Mouse (Mus musculus) lung, postnatal 4 days (tissue): ENCODE results near the gene 2510009E07Rik.

Experiments
- DNase-seq, 2 experiments: peaks; one replicate each; pipeline ENCODE4 v3.0.0; 2021

Gene 2510009E07Rik

GRCm38 (mm10) chr16:21694463-21695241 is at the start of gene 2510009E07Rik:
2510009E07Rik (minus strand) TSS chr16:21694665.
- peak; percentile 93 to 94 for DNase-seq

GRCm38 (mm10) chr16:21743401-21743800 is 48.9 kb upstream of the 2510009E07Rik start:
- no peak for DNase-seq

DNA sequence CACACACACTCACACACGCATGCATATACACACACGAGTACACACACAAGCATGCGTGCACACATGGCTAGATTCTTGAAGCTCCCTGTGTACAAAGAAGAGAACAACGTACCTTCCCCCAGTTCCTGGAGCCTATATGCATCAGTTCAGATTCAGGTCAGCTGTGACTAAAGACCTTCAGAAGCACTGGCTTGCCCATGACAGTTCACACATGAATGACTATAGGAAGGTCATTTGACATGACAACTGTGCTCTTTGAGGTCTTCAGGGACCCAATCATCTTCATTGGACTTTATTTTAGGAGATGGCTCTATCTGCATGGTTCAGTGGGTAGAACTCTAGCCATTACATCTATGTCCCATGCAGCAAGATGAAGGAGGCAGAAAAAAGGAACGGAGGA is 48.4 kb upstream of the 2510009E07Rik start:
- DNase-seq, result no peak

DNA sequence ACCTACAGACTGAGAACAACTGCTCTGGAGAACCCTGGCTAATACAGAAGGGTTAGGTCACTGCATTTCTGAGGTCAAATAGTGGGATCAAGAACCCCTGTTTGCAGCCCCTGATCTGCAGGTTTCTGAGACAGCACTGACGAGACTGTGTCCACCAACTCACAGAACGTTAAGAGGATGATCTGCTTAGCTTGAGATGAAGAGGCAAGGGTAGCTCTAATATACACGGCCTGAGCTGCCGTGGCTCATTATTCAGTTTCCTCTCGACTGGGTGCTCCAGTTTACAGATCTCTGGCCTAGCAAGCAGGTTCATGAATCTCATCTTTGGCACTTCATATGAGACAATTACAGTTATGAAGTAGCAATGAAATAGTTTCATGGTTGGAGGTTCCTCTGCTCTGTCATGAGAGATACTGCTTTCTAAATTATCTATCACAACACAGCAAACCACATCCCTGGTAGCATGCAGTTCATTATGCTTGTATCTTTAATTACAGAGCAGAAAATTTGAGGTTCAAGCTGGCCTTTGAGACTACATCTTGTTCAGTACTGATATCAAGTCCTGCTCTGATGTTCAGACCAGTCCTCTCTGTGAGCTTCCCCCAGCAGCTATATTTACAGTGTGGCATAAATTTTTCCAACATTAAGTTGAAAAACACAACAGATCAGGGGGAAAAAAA is 47.9 kb upstream of the 2510009E07Rik start:
- no peak for DNase-seq

DNA sequence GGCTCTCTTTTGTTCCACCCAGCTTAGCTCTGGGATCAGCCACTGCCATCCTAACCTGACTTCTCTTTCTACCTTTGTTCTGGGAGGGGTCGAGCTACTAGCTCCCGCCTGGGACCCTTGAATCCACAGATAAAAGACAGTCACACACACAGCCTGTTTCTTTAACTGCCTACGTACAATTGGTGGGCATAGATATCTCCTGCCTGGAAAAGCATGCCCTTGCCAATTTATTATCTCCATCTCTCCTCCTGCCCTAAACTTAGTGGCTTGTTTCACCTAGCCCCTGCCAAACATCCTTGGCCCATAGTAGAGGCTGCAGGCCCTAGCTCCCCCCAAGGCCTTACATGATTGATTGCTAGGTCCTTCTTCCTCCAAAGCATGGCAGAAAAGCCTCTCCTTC is 47.1 kb upstream of the 2510009E07Rik start:
- DNase-seq, result no peak

DNA sequence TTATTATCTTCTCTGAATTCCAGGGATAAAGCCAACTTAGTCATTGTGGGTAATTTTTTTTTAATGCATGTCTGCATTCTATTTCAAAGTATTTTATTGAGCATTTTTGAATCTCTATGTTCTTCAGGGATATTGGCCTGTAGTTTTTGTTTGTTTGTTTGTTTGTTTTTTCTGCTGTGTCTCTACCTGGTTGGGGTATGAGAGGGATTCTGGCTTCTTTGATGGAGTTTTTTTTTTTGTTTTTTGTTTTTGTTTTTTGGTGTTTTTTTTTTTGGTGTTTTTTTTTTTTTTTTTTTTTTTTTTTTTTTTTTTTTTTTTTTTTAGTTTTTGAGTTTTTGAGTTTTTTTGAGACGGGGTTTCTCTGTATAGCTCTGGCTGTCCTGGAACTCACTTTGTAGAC is 41.2 kb upstream of the 2510009E07Rik start:
- DNase-seq, result no peak

GRCm38 (mm10) chr16:21727897-21728364 is 33.5 kb upstream of the 2510009E07Rik start:
- peak in 1 of 2 experiments; percentile 85 for DNase-seq

- no peak for DNase-seq
These were observed 33.0 kb upstream of the 2510009E07Rik start for GRCm38 (mm10) chr16:21727421-21727820.

DNA sequence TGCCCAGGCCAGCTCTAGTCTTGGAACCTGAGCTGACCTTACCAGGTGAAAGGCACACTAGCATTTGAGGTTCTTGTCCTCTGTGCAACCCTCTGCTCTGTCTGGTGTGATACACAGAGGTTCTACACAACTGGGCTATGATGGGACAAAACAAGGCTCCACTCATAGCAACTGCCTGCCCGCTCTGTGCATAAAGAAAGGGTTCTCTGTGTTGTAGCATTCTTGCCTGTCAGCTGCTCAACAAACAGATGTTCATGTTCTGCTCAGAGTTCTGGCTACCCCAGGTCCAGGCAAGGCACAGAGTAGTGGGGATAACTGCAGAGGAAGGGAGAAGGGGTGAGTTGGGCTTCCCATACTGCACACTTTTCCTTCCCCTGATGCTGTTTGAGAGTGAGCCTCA is 29.8 kb upstream of the 2510009E07Rik start:
- DNase-seq, result no peak

DNA sequence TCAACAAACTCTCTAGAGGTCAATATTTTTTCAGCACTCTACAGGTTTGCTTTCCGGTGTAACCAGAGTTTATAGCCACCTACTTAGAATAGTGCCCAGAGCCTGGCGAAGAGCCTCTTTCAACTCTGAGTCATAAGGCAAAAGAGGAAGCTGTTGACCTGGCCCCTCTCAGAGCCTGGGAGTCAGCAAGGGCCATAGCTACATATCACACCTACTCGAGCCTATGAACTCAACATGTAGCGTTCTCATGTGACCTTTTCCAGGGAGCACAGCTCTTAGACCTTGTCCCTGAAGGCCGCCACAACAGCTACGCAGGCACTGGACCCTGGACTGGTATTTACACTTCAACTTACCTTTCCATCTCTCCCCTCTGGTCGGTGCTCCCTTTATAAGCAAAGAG is 25.3 kb upstream of the 2510009E07Rik start:
- DNase-seq, result peak; percentile 17 to 38

DNA sequence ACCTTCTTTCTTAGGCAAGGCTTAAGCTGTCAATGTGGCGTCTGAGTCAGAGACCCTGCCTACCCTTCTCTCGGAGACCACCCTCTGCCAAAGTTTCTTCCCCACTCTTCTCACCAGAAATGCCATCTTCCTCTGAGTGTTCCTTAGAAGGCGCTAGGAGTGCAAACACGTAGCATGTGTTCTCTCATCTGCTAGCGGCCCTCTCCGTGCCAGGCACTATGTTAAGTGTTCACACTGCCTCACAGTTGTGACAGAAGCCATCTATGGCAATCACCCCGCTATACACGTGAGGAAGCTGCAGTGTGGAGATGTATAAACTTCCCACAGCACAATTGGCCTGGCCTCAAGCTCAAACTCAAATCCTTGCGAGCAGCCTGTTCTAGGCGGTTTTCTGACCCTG is 20.1 kb upstream of the 2510009E07Rik start:
- no peak for DNase-seq

- DNase-seq, result peak in 1 of 2 experiments; percentile 54
These were observed 15.9 kb upstream of the 2510009E07Rik start for GRCm38 (mm10) chr16:21710321-21710720.

DNA sequence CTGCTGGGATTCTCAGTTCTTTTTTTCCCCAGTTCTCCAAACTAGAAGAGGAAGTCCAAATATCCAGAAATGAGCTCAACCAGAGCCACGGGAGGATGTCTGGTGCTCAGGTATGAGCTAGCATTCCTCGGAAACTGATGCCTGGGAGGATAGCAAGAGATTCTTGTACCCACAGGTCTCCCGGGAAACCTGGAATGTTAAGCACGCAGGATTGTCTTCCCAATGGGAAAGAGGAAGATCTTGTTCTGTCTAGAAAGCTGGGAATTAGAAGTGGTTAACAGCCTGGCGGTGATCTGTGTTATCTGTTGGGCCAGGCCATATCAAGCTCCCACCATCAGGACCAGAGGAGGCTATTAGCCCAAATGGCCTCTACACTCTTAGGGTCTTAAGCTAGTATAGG is 10.2 kb upstream of the 2510009E07Rik start:
- no peak for DNase-seq

- no peak for DNase-seq
These were observed 7.8 kb upstream of the 2510009E07Rik start for GRCm38 (mm10) chr16:21702314-21702690.

DNA sequence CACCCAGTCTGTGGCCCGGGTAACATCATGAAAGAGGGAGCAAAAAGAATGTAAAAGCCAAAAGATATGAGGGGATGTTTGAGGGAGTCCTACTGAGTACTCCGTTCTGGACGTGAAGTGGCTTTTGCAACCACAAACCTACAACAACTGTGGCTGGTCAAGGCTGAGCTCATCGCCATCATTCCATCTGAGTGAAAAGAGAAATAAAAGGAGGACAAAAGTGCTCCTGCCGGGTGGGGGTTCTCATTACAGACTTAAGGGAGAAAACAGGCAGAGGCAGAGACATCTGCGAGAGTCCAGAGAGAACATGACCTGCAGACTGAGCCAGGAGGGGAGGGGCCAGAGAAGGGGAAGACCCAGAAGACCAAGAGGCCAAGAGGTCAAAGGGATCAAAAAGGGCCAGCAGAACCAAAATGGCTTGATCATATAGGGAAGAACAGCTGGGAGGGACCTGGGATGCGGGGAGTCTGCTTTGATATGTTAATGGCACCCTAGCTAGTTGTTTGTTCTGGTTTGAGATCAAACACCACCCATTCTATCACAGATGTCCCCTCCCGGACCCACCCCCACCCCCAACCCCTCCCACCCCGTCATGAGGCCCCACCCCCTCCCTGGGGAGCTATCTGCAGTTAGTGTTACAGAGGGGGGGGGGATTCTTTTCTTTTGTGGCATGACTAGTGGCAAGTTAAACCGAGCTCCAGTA is 7.3 kb upstream of the 2510009E07Rik start:
- no peak for DNase-seq

- DNase-seq, result no peak
These were observed 3.7 kb upstream of the 2510009E07Rik start for GRCm38 (mm10) chr16:21698136-21698535.

- no peak for DNase-seq
These were observed 2.5 kb upstream of the 2510009E07Rik start for GRCm38 (mm10) chr16:21696946-21697345.

DNA sequence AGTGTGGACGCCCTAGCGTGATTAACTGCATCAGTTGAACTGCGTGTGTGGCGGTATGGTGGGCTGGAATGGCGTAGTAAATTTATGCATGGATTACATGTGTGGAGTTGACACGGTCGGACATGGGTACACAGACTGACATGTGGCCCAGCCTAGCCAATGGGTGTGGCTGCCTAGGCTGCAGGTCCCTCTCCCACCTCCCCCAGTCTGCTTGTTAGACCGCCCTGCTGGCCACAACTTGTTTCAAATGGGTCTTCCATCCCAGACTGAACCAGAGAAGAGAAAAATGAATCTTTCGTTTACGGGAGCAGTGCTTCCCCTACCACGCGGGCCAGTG is 745 bp upstream of the 2510009E07Rik start:
- DNase-seq, result peak; percentile 47 to 66

- peak in 1 of 2 experiments; percentile 64 for DNase-seq
These were observed 443 bp downstream of the 2510009E07Rik start for GRCm38 (mm10) chr16:21693981-21694462.

DNA sequence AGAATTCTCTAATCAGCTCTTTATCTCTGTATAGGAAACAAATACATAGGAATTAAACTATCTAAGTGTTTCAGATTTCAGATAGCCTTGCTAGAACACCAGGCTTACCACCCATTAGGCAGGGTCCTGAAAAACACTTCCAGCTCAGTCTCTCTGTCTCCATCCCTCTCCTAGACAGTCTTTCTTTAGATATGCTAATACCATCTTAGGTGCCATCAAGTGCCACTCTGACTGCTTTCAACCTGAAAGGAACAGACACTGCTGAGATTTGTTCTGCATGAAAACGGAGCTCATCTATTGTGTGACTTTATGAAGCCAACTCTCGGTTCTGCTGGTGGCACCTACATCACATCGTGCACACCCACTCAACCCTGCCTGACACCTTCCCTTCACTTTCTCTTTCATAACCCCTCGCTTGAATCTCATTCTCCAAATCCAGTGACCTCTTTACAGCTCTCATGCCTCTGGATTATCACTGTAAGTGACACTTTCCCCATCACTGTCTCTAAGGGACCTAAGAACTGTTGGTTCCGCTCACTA is 4.2 kb downstream of the 2510009E07Rik start:
- DNase-seq, result no peak

GRCm38 (mm10) chr16:21689141-21689540 is 5.3 kb downstream of the 2510009E07Rik start:
- peak in 1 of 2 experiments; percentile 26 for DNase-seq

GRCm38 (mm10) chr16:21687406-21687805 is 7.1 kb downstream of the 2510009E07Rik start:
- no peak for DNase-seq

DNA sequence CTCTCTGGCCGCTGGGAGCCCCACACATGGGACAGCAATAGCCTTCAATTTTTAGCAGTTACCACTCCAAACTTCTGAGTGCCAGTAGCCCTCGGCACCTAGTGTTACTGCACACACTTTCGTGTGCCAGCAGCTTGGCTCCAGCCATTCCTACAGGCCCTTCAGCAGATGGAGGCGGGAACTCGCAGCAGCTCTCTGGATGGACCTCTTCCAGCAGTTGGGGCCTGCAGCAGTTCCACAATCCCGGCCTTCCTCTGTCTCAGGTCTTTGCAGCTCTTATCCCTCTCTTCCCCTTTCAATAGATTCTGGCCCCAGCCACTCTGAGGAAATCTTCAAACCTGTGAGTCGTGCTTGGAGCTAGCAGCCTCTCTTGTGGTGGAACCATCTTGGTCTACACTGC is 17.7 kb downstream of the 2510009E07Rik start:
- no peak for DNase-seq
